Mouse (Mus musculus) ES-Bruce4 (cell line): Measurements from ENCODE around the gene Fam69a. TPM values are rescaled to one million over a fixed set of nuclear protein-coding genes. Genes with fewer than 3 reads are reported as not detected.
"Not testable (repeated sequence)": the region's sequence is repeated elsewhere in the genome, so short reads cannot be mapped to it uniquely, and the experiment has no call there.

ENCODE experiments used
- H3K27ac ChIP-seq: 2 replicates; pipeline ENCODE4 v1.5.1; 2012; ENCODE audit warnings: low read length, inconsistent platforms; ENCODE audit not compliant: insufficient read depth
- H3K27me3 ChIP-seq: 2 replicates; pipeline ENCODE4 v1.6.1; 2012; ENCODE audit warnings: mild to moderate bottlenecking, low read length, inconsistent platforms; ENCODE audit not compliant: control insufficient read depth, poor library complexity, insufficient read depth, severe bottlenecking
- H3K36me3 ChIP-seq: 2 replicates; pipeline ENCODE4 v1.6.1; 2012; ENCODE audit warnings: inconsistent platforms, mild to moderate bottlenecking, low read length, moderate library complexity; ENCODE audit not compliant: control insufficient read depth, poor library complexity, insufficient read depth, severe bottlenecking
- H3K4me1 ChIP-seq: one replicate; pipeline ENCODE4 v1.8.1; 2011; ENCODE audit warnings: low read length; ENCODE audit not compliant: control insufficient read depth, insufficient read depth
- H3K4me3 ChIP-seq: 2 replicates; pipeline ENCODE4 v1.5.1; 2011; ENCODE audit warnings: low read depth, mild to moderate bottlenecking, low read length
- H3K9ac ChIP-seq: 2 replicates; pipeline ENCODE4 v1.6.1; 2012; ENCODE audit warnings: low read depth, mild to moderate bottlenecking, inconsistent platforms; ENCODE audit not compliant: poor library complexity, severe bottlenecking
- H3K9me3 ChIP-seq: replicated peaks from 2 replicates; pipeline ENCODE4 v1.6.1; 2012; ENCODE audit warnings: mild to moderate bottlenecking, low read length, inconsistent platforms; ENCODE audit not compliant: control insufficient read depth, poor library complexity, insufficient read depth, severe bottlenecking
- CTCF ChIP-seq: IDR thresholded peaks from one replicate; pipeline ENCODE4 v1.8.1; 2011; ENCODE audit warnings: low read depth, low read length
- EP300 ChIP-seq: IDR thresholded peaks from 2 replicates; pipeline ENCODE4 v1.6.1; 2011; ENCODE audit warnings: low read depth, low read length; ENCODE audit not compliant: insufficient read depth
- POLR2A ChIP-seq: IDR thresholded peaks from one replicate; pipeline ENCODE4 v1.8.1; 2011; ENCODE audit warnings: low read length; ENCODE audit not compliant: insufficient read depth
- polyA plus RNA-seq: library from polyadenylated mRNA; stranded (reverse); fragments of >200 nt; gene quantifications from 2 replicates; pipeline ENCODE4 v1.2.4, GENCODE M21; 2011; ENCODE audit warnings: low read depth; ENCODE audit not compliant: missing spikeins, insufficient read depth, insufficient read length

Gene Fam69a
- polyA plus RNA-seq, 1 experiment = 7.8 TPM

GRCm38 (mm10) chr5:107977640-107978288, 9.1 kb downstream of the Fam69a start:
- no peaks in the 10 kb centered on the region for H3K9me3 ChIP-seq
- no peak overlapping the region for H3K4me3 ChIP-seq
- no peaks in the 10 kb centered on the region for H3K36me3 ChIP-seq
- no peaks in the 10 kb centered on the region for H3K4me1 ChIP-seq
- H3K27me3 ChIP-seq = no peaks in the 10 kb centered on the region
- no peak overlapping the region for H3K27ac ChIP-seq
- no peak for TF ChIP-seq EP300
- H3K9ac ChIP-seq = no peak overlapping the region

- no peaks in the 10 kb centered on the region for H3K9me3 ChIP-seq
- no peaks in the 10 kb centered on the region for H3K36me3 ChIP-seq
- H3K4me3 ChIP-seq = no peak overlapping the region
- no peaks in the 10 kb centered on the region for H3K4me1 ChIP-seq
- no peak overlapping the region for H3K27ac ChIP-seq
- H3K9ac ChIP-seq = no peak overlapping the region
- no peak for TF ChIP-seq EP300
- no peak for TF ChIP-seq POLR2A
- no peak for TF ChIP-seq CTCF
- H3K27me3 ChIP-seq = no peaks in the 10 kb centered on the region
Observed at GRCm38 (mm10) chr5:107973310-107973709, 13.6 kb downstream of the Fam69a start.

GRCm38 (mm10) chr5:107972444-107973272, 14.2 kb downstream of the Fam69a start:
- no peak for TF ChIP-seq POLR2A
- TF ChIP-seq CTCF = no peak
- TF ChIP-seq EP300 = no peak
- Histone ChIP-seq H3K9me3 (no peaks in the 10 kb centered on the region), H3K27me3 (no peaks in the 10 kb centered on the region), H3K9ac (no peak overlapping the region), H3K36me3 (no peaks in the 10 kb centered on the region), H3K4me3 (no peak overlapping the region), H3K4me1 (no peaks in the 10 kb centered on the region), H3K27ac (peak overlapping the region; percentile 37)

- TF ChIP-seq POLR2A = no peak
- no peak for TF ChIP-seq CTCF
- no peak for TF ChIP-seq EP300
- Histone ChIP-seq H3K27me3 (no peaks in the 10 kb centered on the region), H3K4me1 (no peaks in the 10 kb centered on the region), H3K9ac (no peak overlapping the region), H3K27ac (no peak overlapping the region), H3K36me3 (no peaks in the 10 kb centered on the region), H3K4me3 (no peak overlapping the region), H3K9me3 (no peaks in the 10 kb centered on the region)
Observed at GRCm38 (mm10) chr5:107971069-107971468, 15.8 kb downstream of the Fam69a start.

GRCm38 (mm10) chr5:107969818-107970217, 17.1 kb downstream of the Fam69a start:
- not testable (repeated sequence) for H3K36me3 ChIP-seq, H3K27me3 ChIP-seq, H3K27ac ChIP-seq, H3K4me3 ChIP-seq, H3K9ac ChIP-seq, H3K4me1 ChIP-seq, H3K9me3 ChIP-seq

GRCm38 (mm10) chr5:107968079-107968478, 18.8 kb downstream of the Fam69a start:
- H3K4me1 ChIP-seq = no peaks in the 10 kb centered on the region
- no peaks in the 10 kb centered on the region for H3K27me3 ChIP-seq
- TF ChIP-seq EP300 (no peak), CTCF (no peak), POLR2A (no peak)
- no peak overlapping the region for H3K9ac ChIP-seq
- no peak overlapping the region for H3K27ac ChIP-seq
- H3K36me3 ChIP-seq = no peaks in the 10 kb centered on the region
- no peak overlapping the region for H3K4me3 ChIP-seq
- no peaks in the 10 kb centered on the region for H3K9me3 ChIP-seq
